ENCODE assay signal across 29 mouse cellular contexts in genomic region chr12:30816096-30816495, GRCm38 (mm10).
A peak's percentile ranks its signal among the peaks of the same experiment; 100 is the strongest.
DNase-seq lines count a peak whose midpoint lies in the region; ATAC-seq lines count a peak whose summit lies in the region.
"Had no signal": no experiment of that assay in that cellular context is flagged by ENCODE, and none has a peak within 500 bp of the region (broad histone marks: within the 10 kb centered on the region; RNA-seq: fewer than 3 reads in every experiment).

No protein-coding gene starts in this region.

- no peaks in the 10 kb centered on the region for H3K9me3 ChIP-seq in heart, embryonic 10.5 days
- H3K9me3 ChIP-seq in midbrain, embryonic 16.5 days (replicated peaks; ENCODE audit: control insufficient read depth, low read length, poor library complexity, severe bottlenecking) = no peaks in the 10 kb centered on the region
- H3K9me3 ChIP-seq: embryonic facial prominence, embryonic 13.5 days; forebrain, embryonic 13.5 days; G1E; heart, embryonic 13.5 days; hindbrain, embryonic 15.5 days; intestine, embryonic 15.5 days; limb, embryonic 15.5 days; midbrain, embryonic 12.5 days had no signal

- intact Hi-C loops in left cerebral cortex, postnatal 36 days (cut with DNase I) = no loop called here

- H3K27ac ChIP-seq in heart, embryonic 10.5 days = no peak overlapping the region
- H3K27ac ChIP-seq in midbrain, embryonic 16.5 days (ENCODE audit: low read length) = no peak overlapping the region
- H3K27ac ChIP-seq: embryonic facial prominence, embryonic 13.5 days; forebrain, embryonic 13.5 days; heart, embryonic 13.5 days; hindbrain, embryonic 15.5 days; intestine, embryonic 15.5 days; left cerebral cortex, adult 2 months; limb, embryonic 15.5 days; liver, embryonic 14.5 days; midbrain, embryonic 12.5 days had no signal

- no peak overlapping the region for H3K9ac ChIP-seq in midbrain, embryonic 16.5 days (ENCODE audit: low read depth, low read length)
- H3K9ac ChIP-seq: embryonic facial prominence, embryonic 13.5 days; forebrain, embryonic 13.5 days; heart, embryonic 13.5 days; hindbrain, embryonic 15.5 days; intestine, embryonic 15.5 days; limb, embryonic 15.5 days; liver, embryonic 14.5 days; lung, embryonic 14.5 days; midbrain, embryonic 12.5 days had no signal

- H3K4me2 ChIP-seq in midbrain, embryonic 16.5 days (ENCODE audit: low read length) = no peak overlapping the region
- H3K4me2 ChIP-seq: embryonic facial prominence, embryonic 13.5 days; forebrain, embryonic 13.5 days; heart, embryonic 13.5 days; hindbrain, embryonic 15.5 days; intestine, embryonic 15.5 days; limb, embryonic 15.5 days; lung, embryonic 14.5 days; midbrain, embryonic 12.5 days had no signal

- WGBS in heart, embryonic 10.5 days = 77% methylated on average over 2 of the region's 2 CpGs
- WGBS in midbrain, embryonic 16.5 days = 89% methylated on average over 2 of the region's 2 CpGs

- no peaks in the 10 kb centered on the region for H3K4me1 ChIP-seq in heart, embryonic 10.5 days
- no peaks in the 10 kb centered on the region for H3K4me1 ChIP-seq in midbrain, embryonic 16.5 days (ENCODE audit: control insufficient read depth, insufficient read depth, low read length)
- H3K4me1 ChIP-seq: embryonic facial prominence, embryonic 13.5 days; forebrain, embryonic 13.5 days; heart, embryonic 13.5 days; hindbrain, embryonic 15.5 days; intestine, embryonic 15.5 days; limb, embryonic 15.5 days; midbrain, embryonic 12.5 days had no signal

- no peaks in the 10 kb centered on the region for H3K36me3 ChIP-seq in heart, embryonic 10.5 days
- no peaks in the 10 kb centered on the region for H3K36me3 ChIP-seq in midbrain, embryonic 16.5 days (ENCODE audit: control insufficient read depth, insufficient read depth, low read length)
- H3K36me3 ChIP-seq: embryonic facial prominence, embryonic 13.5 days; G1E; heart, embryonic 13.5 days; hindbrain, embryonic 15.5 days; intestine, embryonic 15.5 days; limb, embryonic 15.5 days; midbrain, embryonic 12.5 days had no signal

- DNase-seq in heart, adult 18-20 months = peak; percentile 39 to 60
- no peak for DNase-seq in heart, embryonic 10.5 days (ENCODE audit: low spot score)
- DNase-seq in ovary, adult 18-20 months (ENCODE audit: low spot score) = peak; percentile 3
- no peak for DNase-seq in ovary, postnatal 36 days (ENCODE audit: low spot score)
- DNase-seq in adrenal gland, postnatal 10 days = peak; percentile 79
- no peak for DNase-seq in left cerebral cortex, postnatal 36 days (ENCODE audit: low spot score in 2 of 2)
- DNase-seq: B cell, adult 2 months; cerebellum, adult 2 months; cerebellum, postnatal 25 days; gastrocnemius, postnatal 14 days; kidney, adult 9 months; kidney, postnatal 36 days; left cerebral cortex, postnatal 4 days; lung, embryonic 14.5 days; right cerebral cortex, adult 18-20 months; thymus, adult 18-20 months; thymus, postnatal 36 days had no signal

- no peak for ATAC-seq in midbrain, embryonic 16.5 days
- ATAC-seq: forebrain, embryonic 13.5 days; intestine, embryonic 15.5 days had no signal

- no peaks in the 10 kb centered on the region for H3K27me3 ChIP-seq in heart, embryonic 10.5 days (ENCODE audit: insufficient read depth, poor library complexity, severe bottlenecking)
- H3K27me3 ChIP-seq in midbrain, embryonic 16.5 days (ENCODE audit: control insufficient read depth, insufficient read depth, low read depth, low read length) = no peaks in the 10 kb centered on the region
- H3K27me3 ChIP-seq: CH12.LX; embryonic facial prominence, embryonic 13.5 days; forebrain, embryonic 13.5 days; heart, embryonic 13.5 days; hindbrain, embryonic 15.5 days; intestine, embryonic 15.5 days; limb, embryonic 15.5 days; midbrain, embryonic 12.5 days had no signal

- H3K4me3 ChIP-seq in heart, embryonic 10.5 days = no peak overlapping the region
- no peak overlapping the region for H3K4me3 ChIP-seq in midbrain, embryonic 16.5 days (ENCODE audit: low read depth, low read length)
- H3K4me3 ChIP-seq: embryonic facial prominence, embryonic 13.5 days; forebrain, embryonic 13.5 days; heart, embryonic 13.5 days; hindbrain, embryonic 15.5 days; intestine, embryonic 15.5 days; left cerebral cortex, adult 2 months; limb, embryonic 15.5 days; midbrain, embryonic 12.5 days had no signal

Comparison
In these comparisons a context has a peak if more than half of its experiments do, and no peak if none do; other contexts are left out.
1. DNase-seq: peak in heart, adult 18-20 months (2 of 2), ovary, adult 18-20 months (single experiment) and adrenal gland, postnatal 10 days (single experiment); none in heart, embryonic 10.5 days (single experiment), ovary, postnatal 36 days (single experiment) and left cerebral cortex, postnatal 36 days (0 of 2).